Mouse (Mus musculus) CD4-positive, CD25-positive, alpha-beta regulatory T cell, adult 2 months (primary cell): ENCODE measurements around the gene Tstd3.

Experiments used
- DNase-seq: peaks from one replicate; pipeline ENCODE4 v3.0.0-alpha.2; 2012; ENCODE audit warnings: low read depth, low spot score

The Tstd3 gene

GRCm38 (mm10) chr4:21745723-21746122 lies 21.3 kb downstream of the Tstd3 start:
- DNase-seq = no peak

DNA sequence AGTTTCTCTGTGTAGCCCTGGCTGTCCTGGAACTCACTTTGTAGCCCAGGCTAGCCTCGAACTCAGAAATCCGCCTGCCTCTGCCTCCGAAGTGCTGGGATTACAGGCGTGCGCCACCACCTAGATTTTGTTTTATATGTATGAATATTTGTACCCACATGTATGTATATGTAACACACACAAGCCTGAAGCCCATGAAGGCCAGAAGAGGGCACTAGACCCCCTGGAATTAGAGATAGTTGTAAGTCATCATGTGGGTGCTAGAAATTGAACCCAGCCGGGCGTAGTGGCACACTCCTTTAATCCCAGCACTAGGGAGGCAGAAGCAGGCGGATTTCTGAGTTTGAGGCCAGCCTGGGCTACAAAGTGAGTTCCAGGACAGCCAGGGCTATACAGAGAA lies 22.9 kb downstream of the Tstd3 start:
- DNase-seq = peak; percentile 16

DNA sequence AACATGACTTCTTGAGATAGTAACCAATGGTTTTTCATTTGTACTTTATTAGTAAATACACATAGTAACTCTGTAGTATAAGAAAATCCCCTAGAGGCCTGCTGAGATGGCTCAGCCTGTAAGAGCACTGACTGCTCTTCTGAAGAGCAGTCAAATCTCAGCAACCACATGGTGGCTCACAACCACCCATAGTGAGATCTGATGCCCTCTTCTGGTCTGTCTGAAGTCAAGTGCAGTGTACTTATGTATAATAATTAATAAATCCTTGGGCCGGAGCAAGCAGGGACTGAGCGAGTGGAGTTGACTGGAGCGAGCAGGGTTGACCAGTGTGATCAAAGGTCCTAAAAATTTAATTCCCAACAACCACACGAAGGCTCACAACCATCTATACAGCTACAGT lies 27.8 kb downstream of the Tstd3 start:
- DNase-seq = peak; percentile 21

- peak; percentile 94 for DNase-seq
Observed at GRCm38 (mm10) chr4:21727615-21728165, 39.3 kb downstream of the Tstd3 start, which contains the start of gene Ccnc. Ccnc (plus strand) TSS chr4:21727701.

GRCm38 (mm10) chr4:21726912-21727614 lies 39.9 kb downstream of the Tstd3 start:
- peak; percentile 73 for DNase-seq

GRCm38 (mm10) chr4:21722752-21723334 lies 44.2 kb downstream of the Tstd3 start:
- no peak for DNase-seq

DNA sequence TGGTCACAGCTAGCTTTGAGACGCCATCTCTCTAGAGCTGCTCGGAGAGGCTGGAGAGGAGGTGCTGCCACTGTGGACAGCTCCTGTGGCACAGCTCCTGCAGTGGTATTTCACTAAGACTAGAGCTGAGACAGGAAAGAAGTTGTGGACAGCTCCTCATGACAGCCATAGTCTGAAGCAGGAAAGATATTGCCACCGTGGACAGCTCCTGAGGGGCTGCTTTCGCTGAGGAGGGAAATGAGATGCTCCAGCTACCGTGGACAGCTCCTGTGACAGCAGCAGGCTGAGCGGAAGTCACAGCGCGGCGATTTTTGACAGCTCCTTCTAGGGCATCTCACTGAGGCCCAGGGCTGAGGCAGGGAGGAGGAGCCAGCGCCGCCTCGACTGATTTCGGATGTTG lies 54.9 kb downstream of the Tstd3 start:
- peak; percentile 75 for DNase-seq
